Mouse (Mus musculus): ENCODE data around the gene Dtx2.

The Dtx2 gene

GRCm38 (mm10) chr5:135994725-135995687 is at the start of gene Dtx2:
TSS of gene Dtx2 (plus strand) at chr5:135994800.
- peak; percentile 84 for DNase-seq

- no peak for DNase-seq
Measured at GRCm38 (mm10) chr5:135945916-135946408, 48.6 kb upstream of the Dtx2 start.

- DNase-seq, result no peak
Measured at GRCm38 (mm10) chr5:135946621-135947020, 48.0 kb upstream of the Dtx2 start.

- no peak for DNase-seq
Measured at GRCm38 (mm10) chr5:135950710-135951412, 43.7 kb upstream of the Dtx2 start.

GRCm38 (mm10) chr5:135951660-135952059 is 42.9 kb upstream of the Dtx2 start:
- DNase-seq, result no peak

- no peak for DNase-seq
Measured at GRCm38 (mm10) chr5:135952830-135953229, 41.8 kb upstream of the Dtx2 start.

GRCm38 (mm10) chr5:135956300-135957206 is 38.0 kb upstream of the Dtx2 start:
- DNase-seq, result no peak

- DNase-seq, result peak; percentile 85
Measured at GRCm38 (mm10) chr5:135957207-135957974, 37.2 kb upstream of the Dtx2 start.

GRCm38 (mm10) chr5:135958367-135958766 is 36.2 kb upstream of the Dtx2 start:
- DNase-seq, result no peak

- no peak for DNase-seq
Measured at GRCm38 (mm10) chr5:135959911-135960310, 34.7 kb upstream of the Dtx2 start.

- no peak for DNase-seq
Measured at GRCm38 (mm10) chr5:135960909-135961635, 33.5 kb upstream of the Dtx2 start.

GRCm38 (mm10) chr5:135962125-135962491 is 32.5 kb upstream of the Dtx2 start:
- DNase-seq, result no peak

- DNase-seq, result peak; percentile 97
Measured at GRCm38 (mm10) chr5:135962492-135963279, 31.9 kb upstream of the Dtx2 start.

GRCm38 (mm10) chr5:135963280-135963627 is 31.3 kb upstream of the Dtx2 start:
- no peak for DNase-seq

- DNase-seq, result peak; percentile 49
Measured at GRCm38 (mm10) chr5:135965501-135965930, 29.1 kb upstream of the Dtx2 start.

- DNase-seq, result no peak
Measured at GRCm38 (mm10) chr5:135966866-135967265, 27.7 kb upstream of the Dtx2 start.

- DNase-seq, result peak; percentile 55
Measured at GRCm38 (mm10) chr5:135968781-135969180, 25.8 kb upstream of the Dtx2 start.

- no peak for DNase-seq
Measured at GRCm38 (mm10) chr5:135970247-135970646, 24.4 kb upstream of the Dtx2 start.

GRCm38 (mm10) chr5:135971876-135972275 is 22.7 kb upstream of the Dtx2 start:
- no peak for DNase-seq

GRCm38 (mm10) chr5:135974365-135974764 is 20.2 kb upstream of the Dtx2 start, which contains the start of gene Ssc4d:
TSS of gene Ssc4d (minus strand) at chr5:135974531.
- DNase-seq, result no peak

All from cerebellum, adult 8-10 months (tissue).